Mouse (Mus musculus): ENCODE data around the gene Bach2.

The Bach2 gene

DNA sequence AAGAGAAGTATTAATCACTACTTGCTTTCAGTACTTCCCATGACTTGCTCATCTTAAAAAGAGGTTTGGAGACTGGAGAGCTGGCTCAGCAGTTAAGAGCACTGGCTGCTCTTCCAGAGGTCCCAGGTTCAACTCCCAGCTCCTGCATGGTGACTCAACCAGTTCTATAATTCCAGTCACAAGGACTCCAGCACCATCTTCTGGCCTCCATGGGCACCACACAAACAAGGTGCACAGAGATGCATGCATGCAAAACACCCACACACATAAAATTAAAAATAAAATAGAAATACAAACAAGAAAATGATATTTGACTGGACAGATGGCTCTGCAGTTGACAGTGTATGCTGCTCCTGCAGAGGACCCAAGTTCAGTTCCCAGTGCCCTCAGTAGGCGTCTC lies 336.0 kb downstream of the Bach2 start:
- in situ Hi-C loops (cut with MboI; ENCODE audit: unreplicated experiment in 2 of 2): loop anchor here (10.0 to 25.0 kb wide), 2 partner anchors 312 to 520 kb away; no protein-coding TSS in a partner anchor

DNA sequence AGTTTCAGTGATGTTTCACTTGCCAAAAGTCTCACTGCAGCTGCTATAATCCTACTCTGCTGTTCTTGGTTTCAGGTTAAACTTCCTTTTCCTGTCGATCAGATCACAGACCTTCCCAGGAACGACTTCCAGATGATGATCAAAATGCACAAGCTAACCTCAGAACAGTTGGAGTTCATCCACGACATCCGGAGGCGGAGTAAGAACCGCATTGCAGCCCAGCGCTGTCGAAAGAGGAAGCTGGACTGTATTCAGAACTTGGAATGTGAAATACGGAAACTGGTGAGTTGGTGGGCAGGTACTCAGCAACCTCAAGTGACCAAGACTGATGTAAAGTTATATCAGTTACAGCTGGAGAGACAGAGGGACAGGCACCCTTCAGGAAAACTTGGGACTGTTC lies 336.6 kb downstream of the Bach2 start:
- in situ Hi-C loops (cut with MboI; ENCODE audit: unreplicated experiment in 2 of 2): loop anchor here in 1 of 2 experiments (10.0 kb wide), 1 partner anchor 520 kb away; no protein-coding TSS in a partner anchor

DNA sequence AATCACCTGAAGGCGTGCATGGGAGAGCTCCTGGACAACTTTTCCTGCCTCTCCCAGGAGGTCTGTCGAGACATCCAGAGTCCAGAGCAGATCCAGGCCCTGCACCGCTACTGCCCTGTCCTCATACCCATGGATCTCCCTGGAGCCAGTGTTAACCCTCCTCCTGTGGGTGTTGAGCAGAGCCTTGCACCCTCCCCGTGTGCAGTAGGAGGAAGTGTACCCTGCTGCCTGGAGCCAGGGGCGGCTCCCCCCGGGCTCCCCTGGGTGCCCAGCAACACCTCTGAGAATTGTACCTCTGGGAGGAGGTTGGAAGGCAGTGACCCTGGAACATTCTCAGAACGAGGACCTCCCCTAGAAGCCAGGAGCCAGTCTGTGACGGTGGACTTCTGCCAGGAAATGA lies 341.2 kb downstream of the Bach2 start:
- in situ Hi-C loops (cut with MboI; ENCODE audit: unreplicated experiment in 2 of 2): loop anchor here (10.0 kb wide), 2 partner anchors 525 to 715 kb away; partner anchors contain the start of gene Pnrc1 (in 1 of the 2)

DNA sequence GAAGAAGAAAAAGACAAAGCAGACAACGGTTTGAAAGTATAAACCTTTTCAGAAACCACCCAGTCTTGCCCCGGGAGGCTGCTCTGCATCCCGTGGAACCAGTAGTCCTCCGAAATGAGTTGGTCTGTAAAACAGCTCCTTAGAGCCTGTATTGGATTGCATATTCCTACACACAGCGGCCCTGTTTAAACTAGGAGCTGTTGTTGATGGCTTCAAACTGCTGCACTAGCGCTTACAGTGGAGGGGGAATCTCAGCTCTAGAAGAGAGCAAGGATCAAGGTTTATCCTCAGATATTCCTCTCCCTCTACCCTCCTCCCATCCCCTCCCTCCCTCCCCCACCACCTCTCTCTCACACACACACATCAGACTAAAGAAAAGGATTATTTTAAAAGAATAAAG lies 345.6 kb downstream of the Bach2 start:
- in situ Hi-C loops (cut with MboI; ENCODE audit: unreplicated experiment in 2 of 2): loop anchor here in 1 of 2 experiments (10.0 kb wide), 1 partner anchor 711 kb away; the partner anchor contains the start of gene Pnrc1

DNA sequence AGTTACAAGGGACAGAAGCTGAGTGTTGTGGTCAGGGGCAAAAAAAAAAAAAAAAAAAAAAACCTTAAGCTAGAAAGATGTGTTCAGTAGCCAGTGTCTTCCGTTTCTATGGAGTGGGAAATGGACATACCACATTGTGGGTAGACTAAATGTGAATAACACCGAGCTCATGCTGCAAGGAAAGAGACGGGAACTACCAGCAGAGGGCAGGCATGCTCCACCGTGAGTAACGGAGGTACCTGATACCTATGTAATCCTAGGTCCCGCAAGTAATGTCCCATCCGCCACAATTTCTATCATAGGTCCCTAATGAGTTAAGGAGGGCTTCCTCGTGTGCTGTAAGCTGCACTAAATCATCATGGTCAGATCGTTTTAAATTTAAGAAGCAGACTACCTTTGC lies 348.0 kb downstream of the Bach2 start:
- in situ Hi-C loops (cut with MboI; ENCODE audit: unreplicated experiment in 2 of 2): loop anchor here (5.0 to 10.0 kb wide), 3 partner anchors 366 to 708 kb away; partner anchors contain the start of genes Ankrd6 (in 2 of the 2) and Pnrc1 (in 1 of the 2)

DNA sequence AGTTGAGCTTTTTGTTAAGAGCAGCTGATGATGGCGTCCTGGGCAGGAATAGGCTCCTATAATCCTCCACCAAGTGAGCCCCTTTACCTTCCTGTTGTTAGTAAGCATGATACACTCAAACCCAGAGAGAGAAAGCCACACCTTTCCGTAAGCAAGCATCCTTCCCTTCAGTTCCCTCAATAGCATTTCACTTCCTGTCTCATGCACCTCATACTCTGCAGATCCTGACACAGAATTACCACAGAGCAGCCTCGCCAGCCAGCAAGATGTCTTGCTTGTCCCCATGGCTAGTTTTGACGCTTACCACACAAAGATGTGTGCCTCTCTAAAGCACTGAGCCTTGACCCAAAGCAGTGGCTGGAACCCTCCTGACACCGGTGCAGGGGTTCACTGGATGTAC lies 348.9 kb downstream of the Bach2 start:
- in situ Hi-C loops (cut with MboI; ENCODE audit: unreplicated experiment in 2 of 2): loop anchor here (5.0 to 10.0 kb wide), 3 partner anchors 365 to 707 kb away; partner anchors contain the start of genes Ankrd6 (in 2 of the 2) and Pnrc1 (in 1 of the 2)

DNA sequence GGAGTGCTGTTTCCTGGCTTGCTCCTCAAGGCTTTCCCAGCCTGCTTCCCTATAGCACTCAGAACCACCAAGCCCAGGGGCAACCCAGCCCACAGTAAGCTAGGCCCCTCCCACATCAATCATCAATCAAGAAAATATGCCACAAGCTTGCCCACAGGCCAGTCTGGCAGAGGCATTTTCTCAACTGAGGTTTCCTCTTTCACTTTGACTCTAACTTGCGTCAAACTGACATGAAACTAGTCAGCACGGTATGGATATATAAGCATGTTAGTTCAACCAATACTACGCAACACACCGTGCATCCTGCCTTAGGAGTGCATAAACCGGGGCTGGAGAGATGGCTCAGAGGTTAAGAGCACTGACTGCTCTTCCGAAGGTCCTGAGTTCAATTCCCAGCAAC lies 349.6 kb downstream of the Bach2 start:
- in situ Hi-C loops (cut with MboI; ENCODE audit: unreplicated experiment in 2 of 2): loop anchor here (5.0 to 10.0 kb wide), 3 partner anchors 364 to 707 kb away; partner anchors contain the start of genes Ankrd6 (in 2 of the 2) and Pnrc1 (in 1 of the 2)

DNA sequence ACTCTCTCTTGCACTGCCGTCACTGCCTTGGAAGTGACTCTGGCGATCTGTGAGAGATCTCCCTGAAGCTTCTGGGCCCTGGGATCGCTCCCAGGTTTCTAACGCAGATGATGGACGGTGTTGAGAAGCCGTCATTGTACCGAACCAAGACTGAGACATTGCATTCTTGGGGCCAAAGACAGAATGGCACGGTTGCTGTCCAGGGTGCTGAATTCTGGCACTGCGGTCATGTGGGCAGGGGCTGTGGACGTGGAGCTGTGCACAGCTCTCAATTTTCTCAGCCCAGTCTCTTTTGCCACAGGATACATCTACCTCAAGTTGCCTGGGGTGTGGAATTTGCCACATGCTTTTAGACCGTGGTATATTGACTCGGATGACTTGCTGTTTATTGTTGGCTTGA lies 362.5 kb downstream of the Bach2 start:
- in situ Hi-C loops (cut with MboI; ENCODE audit: unreplicated experiment in 2 of 2): no loop called here

DNA sequence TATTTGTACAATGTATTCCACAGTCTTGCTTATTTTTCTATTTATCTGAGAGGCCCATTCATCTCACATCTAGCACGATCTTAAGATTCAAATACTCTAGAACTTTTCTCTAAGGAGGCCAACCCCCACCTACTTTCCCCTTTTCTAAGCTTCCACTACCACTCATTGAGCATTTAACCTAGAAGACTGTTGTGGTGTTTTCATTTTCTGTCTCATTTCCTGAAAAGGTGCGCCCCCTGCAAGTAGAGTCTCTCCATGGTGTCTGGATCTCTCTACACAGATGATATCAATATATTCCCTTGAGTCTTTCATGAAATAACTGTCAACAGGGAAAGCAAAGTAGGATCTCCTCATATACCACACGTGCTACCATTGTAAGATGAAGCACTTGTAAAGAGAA lies 364.1 kb downstream of the Bach2 start, which contains the start of gene Gja10:
Gene Gja10, minus strand, starts transcription at position 101 of the 400 bp plus-strand sequence.
- in situ Hi-C loops (cut with MboI; ENCODE audit: unreplicated experiment in 2 of 2): no loop called here

DNA sequence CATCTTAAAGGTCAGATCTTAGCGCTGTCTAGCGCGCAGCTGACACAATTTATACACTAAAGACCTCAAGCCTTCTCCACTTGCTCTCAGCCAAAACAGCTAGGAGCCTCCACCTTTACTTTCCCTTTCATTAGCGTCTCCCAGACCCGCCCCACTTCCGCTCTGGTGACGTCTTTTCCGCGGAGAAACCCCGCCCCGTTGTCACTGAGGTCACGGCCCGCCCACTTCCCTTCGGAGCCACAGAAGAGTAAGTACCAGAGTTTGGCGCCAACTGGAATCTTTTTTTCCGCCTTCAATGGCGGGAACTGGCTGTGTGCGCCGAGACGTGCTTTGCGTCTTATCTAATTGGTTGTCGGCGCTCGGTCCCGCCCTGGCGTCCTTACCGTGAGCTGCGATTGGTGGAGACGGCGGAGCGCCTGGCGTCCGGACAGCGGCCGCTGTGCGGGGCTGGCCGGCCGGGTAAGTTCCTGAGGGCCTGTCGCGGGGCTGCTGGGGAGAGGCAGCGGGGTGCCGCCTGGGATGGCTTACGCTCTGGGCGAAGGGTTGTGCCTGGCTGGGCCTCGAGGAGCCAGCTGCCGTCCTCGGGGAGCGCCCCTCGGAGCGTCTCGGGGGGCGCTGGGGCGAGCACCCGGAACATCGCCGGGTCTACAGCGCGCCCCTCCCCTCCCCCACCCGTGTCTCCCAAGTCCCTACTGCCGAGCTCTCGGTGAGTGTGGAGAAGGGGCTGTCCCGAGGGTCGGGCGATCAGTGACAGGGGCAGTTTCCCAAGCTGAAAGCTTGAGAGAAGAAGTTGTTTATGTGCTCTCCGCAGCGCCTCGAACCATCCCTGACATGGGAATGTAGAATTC lies 376.7 kb downstream of the Bach2 start, which contains the start of gene Casp8ap2:
Gene Casp8ap2, plus strand, starts transcription at position 418 of the 848 bp plus-strand sequence.
- in situ Hi-C loops (cut with MboI; ENCODE audit: unreplicated experiment in 2 of 2): no loop called here

DNA sequence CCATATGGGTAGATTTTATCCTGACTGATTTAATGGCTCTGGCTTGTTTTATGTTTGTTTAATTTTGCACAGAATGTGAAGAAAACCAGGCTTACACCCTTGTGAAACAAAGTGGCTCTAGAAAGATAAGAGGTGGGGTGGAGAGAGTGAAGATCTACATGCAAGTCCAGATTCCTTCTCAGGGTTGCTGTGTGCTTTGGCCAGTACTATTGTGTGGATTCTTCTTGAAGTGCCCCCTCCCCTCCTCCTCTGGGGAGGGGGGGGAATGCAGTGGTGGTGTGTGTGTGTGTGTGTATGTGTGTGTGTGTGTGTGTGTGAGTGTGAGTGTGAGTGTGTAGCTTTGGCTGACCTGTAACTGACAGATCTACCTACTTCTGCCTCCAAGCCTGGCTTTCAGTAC lies 383.0 kb downstream of the Bach2 start:
- in situ Hi-C loops (cut with MboI; ENCODE audit: unreplicated experiment in 2 of 2): no loop called here
